Mouse (Mus musculus): ENCODE data around the gene Olfr1431. TPM values are rescaled to one million over a fixed set of nuclear protein-coding genes. Genes with fewer than 3 reads are reported as not detected.

The Olfr1431 gene
- polyA plus RNA-seq, 1 experiment from 2014 or later: not detected

Other genes with a start within 250 kb of the Olfr1431 start
- gene Osbp, start 234.7 kb upstream of the Olfr1431 start, polyA plus RNA-seq (2014; fragmentation: Nextera tagmentation; extraction: Ambion mirVana): 10.9 and 11.2 TPM in 2 replicates
- not detected in 2 replicates for gene Olfr1423, start 159.3 kb upstream of the Olfr1431 start, polyA plus RNA-seq (2014; fragmentation: Nextera tagmentation; extraction: Ambion mirVana)
- gene Olfr1424, start 138.0 kb upstream of the Olfr1431 start, polyA plus RNA-seq (2014; fragmentation: Nextera tagmentation; extraction: Ambion mirVana): not detected in 2 replicates
- not detected in 2 replicates for gene Olfr1425, start 122.9 kb upstream of the Olfr1431 start, polyA plus RNA-seq (2014; fragmentation: Nextera tagmentation; extraction: Ambion mirVana)
- not detected in 2 replicates for gene Olfr1426, start 108.6 kb upstream of the Olfr1431 start, polyA plus RNA-seq (2014; fragmentation: Nextera tagmentation; extraction: Ambion mirVana)
- not detected in 2 replicates for gene Olfr1427, start 97.3 kb upstream of the Olfr1431 start, polyA plus RNA-seq (2014; fragmentation: Nextera tagmentation; extraction: Ambion mirVana)
- not detected in 2 replicates for gene Olfr1428, start 84.7 kb upstream of the Olfr1431 start, polyA plus RNA-seq (2014; fragmentation: Nextera tagmentation; extraction: Ambion mirVana)
- not detected in 2 replicates for gene Olfr76, start 77.4 kb upstream of the Olfr1431 start, polyA plus RNA-seq (2014; fragmentation: Nextera tagmentation; extraction: Ambion mirVana)
- gene Olfr1555-ps1, start 30.5 kb upstream of the Olfr1431 start, polyA plus RNA-seq (2014; fragmentation: Nextera tagmentation; extraction: Ambion mirVana): not detected in 2 replicates
- gene Olfr1432, start 32.0 kb downstream of the Olfr1431 start, polyA plus RNA-seq (2014; fragmentation: Nextera tagmentation; extraction: Ambion mirVana): not detected in 2 replicates
- gene Olfr262, start 41.0 kb downstream of the Olfr1431 start, polyA plus RNA-seq (2014; fragmentation: Nextera tagmentation; extraction: Ambion mirVana): not detected in 2 replicates
- not detected in 2 replicates for gene Olfr235, start 60.4 kb downstream of the Olfr1431 start, polyA plus RNA-seq (2014; fragmentation: Nextera tagmentation; extraction: Ambion mirVana)
- not detected in 2 replicates for gene Olfr1434, start 79.2 kb downstream of the Olfr1431 start, polyA plus RNA-seq (2014; fragmentation: Nextera tagmentation; extraction: Ambion mirVana)
- gene Olfr1436, start 98.5 kb downstream of the Olfr1431 start, polyA plus RNA-seq (2014; fragmentation: Nextera tagmentation; extraction: Ambion mirVana): not detected in 2 replicates
- gene Olfr1437, start 124.5 kb downstream of the Olfr1431 start, polyA plus RNA-seq (2014; fragmentation: Nextera tagmentation; extraction: Ambion mirVana): not detected in 2 replicates
- not detected in 2 replicates for gene Olfr1438-ps1, start 135.3 kb downstream of the Olfr1431 start, polyA plus RNA-seq (2014; fragmentation: Nextera tagmentation; extraction: Ambion mirVana)
- not detected in 2 replicates for gene Olfr1440, start 186.6 kb downstream of the Olfr1431 start, polyA plus RNA-seq (2014; fragmentation: Nextera tagmentation; extraction: Ambion mirVana)
- gene Olfr1441, start 216.8 kb downstream of the Olfr1431 start, polyA plus RNA-seq (2014; fragmentation: Nextera tagmentation; extraction: Ambion mirVana): not detected in 2 replicates
- not detected in 2 replicates for gene Pfpl, start 227.3 kb downstream of the Olfr1431 start, polyA plus RNA-seq (2014; fragmentation: Nextera tagmentation; extraction: Ambion mirVana)